Mouse (Mus musculus): ENCODE data around the gene Lss. TPM values are rescaled to one million over a fixed set of nuclear protein-coding genes. Genes with fewer than 3 reads are reported as not detected.

The Lss gene
- polyA plus RNA-seq, 1 experiment from 2014 or later: 76.9 TPM

- H3K4me2 ChIP-seq (ENCODE audit: low read depth, low read length): no peak overlapping the region
- 84% methylated on average over 5 of the region's 5 CpGs for WGBS
- H3K4me1 ChIP-seq (ENCODE audit: control insufficient read depth, insufficient read depth, low read length): no peaks in the 10 kb centered on the region; the same call in 1 of the 2 replicates
- peaks cover 39% of the 10 kb centered on the region for H3K36me3 ChIP-seq (ENCODE audit: control insufficient read depth, insufficient read depth, low read length)
- no peak overlapping the region for H3K27ac ChIP-seq (ENCODE audit: low read length)
- no peaks in the 10 kb centered on the region for H3K9me3 ChIP-seq (ENCODE audit: control insufficient read depth, low read length)
- no peaks in the 10 kb centered on the region for H3K27me3 ChIP-seq (replicated peaks; ENCODE audit: control insufficient read depth, insufficient read depth, low read length)
- ATAC-seq: no peak; the same call in 1 of the 2 replicates
- H3K4me3 ChIP-seq (ENCODE audit: low read length): no peak overlapping the region
- no peak overlapping the region for H3K9ac ChIP-seq (ENCODE audit: low read depth, low read length)
Measured at GRCm38 (mm10) chr10:76550458-76550857, 19.1 kb downstream of the Lss start.

GRCm38 (mm10) chr10:76551556-76551955 lies 20.2 kb downstream of the Lss start:
- Histone ChIP-seq H3K27ac (ENCODE audit: low read length) (no peak overlapping the region), H3K4me1 (ENCODE audit: control insufficient read depth, insufficient read depth, low read length) (no peaks in the 10 kb centered on the region; the same call in 1 of the 2 replicates), H3K4me3 (ENCODE audit: low read length) (no peak overlapping the region), H3K9me3 (ENCODE audit: control insufficient read depth, low read length) (no peaks in the 10 kb centered on the region), H3K4me2 (ENCODE audit: low read depth, low read length) (no peak overlapping the region), H3K36me3 (ENCODE audit: control insufficient read depth, insufficient read depth, low read length) (peaks cover 39% of the 10 kb centered on the region), H3K27me3 (replicated peaks; ENCODE audit: control insufficient read depth, insufficient read depth, low read length) (no peaks in the 10 kb centered on the region), H3K9ac (ENCODE audit: low read depth, low read length) (no peak overlapping the region)
- 80% methylated on average over 3 of the region's 3 CpGs for WGBS
- ATAC-seq: no peak

- Histone ChIP-seq H3K9ac (ENCODE audit: low read depth, low read length) (no peak overlapping the region), H3K27me3 (replicated peaks; ENCODE audit: control insufficient read depth, insufficient read depth, low read length) (no peaks in the 10 kb centered on the region), H3K27ac (ENCODE audit: low read length) (no peak overlapping the region), H3K4me2 (ENCODE audit: low read depth, low read length) (no peak overlapping the region), H3K4me3 (ENCODE audit: low read length) (no peak overlapping the region), H3K4me1 (ENCODE audit: control insufficient read depth, insufficient read depth, low read length) (no peaks in the 10 kb centered on the region), H3K9me3 (ENCODE audit: control insufficient read depth, low read length) (no peaks in the 10 kb centered on the region), H3K36me3 (ENCODE audit: control insufficient read depth, insufficient read depth, low read length) (peaks cover 28% of the 10 kb centered on the region)
- WGBS: 92% methylated on average over 5 of the region's 5 CpGs
- no peak for ATAC-seq
Measured at GRCm38 (mm10) chr10:76554061-76554460, 22.7 kb downstream of the Lss start.

GRCm38 (mm10) chr10:76561972-76562371 lies 30.6 kb downstream of the Lss start, which contains the start of gene Spatc1l:
Spatc1l (plus strand) TSS chr10:76562272.
- ATAC-seq: no peak
- no peak within 1 kb of the TSS for H3K4me3 ChIP-seq (ENCODE audit: low read length)
- H3K4me1 ChIP-seq (ENCODE audit: control insufficient read depth, insufficient read depth, low read length): no peaks in the 10 kb centered on the region
- H3K27ac ChIP-seq (ENCODE audit: low read length): no peak within 1 kb of the TSS
- H3K9ac ChIP-seq (ENCODE audit: low read depth, low read length): no peak within 1 kb of the TSS
- H3K9me3 ChIP-seq (ENCODE audit: control insufficient read depth, low read length): no peaks in the 10 kb centered on the region
- H3K4me2 ChIP-seq (ENCODE audit: low read depth, low read length): no peak within 1 kb of the TSS
- H3K36me3 ChIP-seq (ENCODE audit: control insufficient read depth, insufficient read depth, low read length): no peaks in the 10 kb centered on the region
- 87% methylated on average over 10 of the region's 10 CpGs for WGBS
- no peaks in the 10 kb centered on the region for H3K27me3 ChIP-seq (replicated peaks; ENCODE audit: control insufficient read depth, insufficient read depth, low read length)

- Histone ChIP-seq H3K9ac (ENCODE audit: low read depth, low read length) (no peak overlapping the region), H3K4me3 (ENCODE audit: low read length) (no peak overlapping the region), H3K4me2 (ENCODE audit: low read depth, low read length) (no peak overlapping the region), H3K27me3 (replicated peaks; ENCODE audit: control insufficient read depth, insufficient read depth, low read length) (no peaks in the 10 kb centered on the region), H3K36me3 (ENCODE audit: control insufficient read depth, insufficient read depth, low read length) (no peaks in the 10 kb centered on the region), H3K4me1 (ENCODE audit: control insufficient read depth, insufficient read depth, low read length) (no peaks in the 10 kb centered on the region), H3K27ac (ENCODE audit: low read length) (no peak overlapping the region), H3K9me3 (ENCODE audit: control insufficient read depth, low read length) (no peaks in the 10 kb centered on the region)
- no peak for ATAC-seq
- 85% methylated on average over 22 of the region's 22 CpGs for WGBS
Measured at GRCm38 (mm10) chr10:76569996-76570685, 38.8 kb downstream of the Lss start.

GRCm38 (mm10) chr10:76571070-76571469 lies 39.7 kb downstream of the Lss start:
- 61% methylated on average over 2 of the region's 2 CpGs for WGBS
- no peak overlapping the region for H3K27ac ChIP-seq (ENCODE audit: low read length)
- H3K4me3 ChIP-seq (ENCODE audit: low read length): no peak overlapping the region
- no peak overlapping the region for H3K9ac ChIP-seq (ENCODE audit: low read depth, low read length)
- ATAC-seq: no peak
- H3K9me3 ChIP-seq (ENCODE audit: control insufficient read depth, low read length): no peaks in the 10 kb centered on the region
- H3K4me2 ChIP-seq (ENCODE audit: low read depth, low read length): no peak overlapping the region
- H3K4me1 ChIP-seq (ENCODE audit: control insufficient read depth, insufficient read depth, low read length): no peaks in the 10 kb centered on the region
- H3K27me3 ChIP-seq (replicated peaks; ENCODE audit: control insufficient read depth, insufficient read depth, low read length): no peaks in the 10 kb centered on the region
- no peaks in the 10 kb centered on the region for H3K36me3 ChIP-seq (ENCODE audit: control insufficient read depth, insufficient read depth, low read length)

- Histone ChIP-seq H3K9ac (ENCODE audit: low read depth, low read length) (no peak overlapping the region), H3K36me3 (ENCODE audit: control insufficient read depth, insufficient read depth, low read length) (no peaks in the 10 kb centered on the region), H3K4me3 (ENCODE audit: low read length) (no peak overlapping the region), H3K4me1 (ENCODE audit: control insufficient read depth, insufficient read depth, low read length) (no peaks in the 10 kb centered on the region), H3K4me2 (ENCODE audit: low read depth, low read length) (no peak overlapping the region), H3K27me3 (replicated peaks; ENCODE audit: control insufficient read depth, insufficient read depth, low read length) (no peaks in the 10 kb centered on the region), H3K27ac (ENCODE audit: low read length) (no peak overlapping the region), H3K9me3 (ENCODE audit: control insufficient read depth, low read length) (no peaks in the 10 kb centered on the region)
- WGBS: 79% methylated on average over 3 of the region's 3 CpGs
- ATAC-seq: no peak
Measured at GRCm38 (mm10) chr10:76572151-76572550, 40.8 kb downstream of the Lss start.

- Histone ChIP-seq H3K27ac (ENCODE audit: low read length) (no peak within 1 kb of the TSS), H3K4me3 (ENCODE audit: low read length) (no peak within 1 kb of the TSS), H3K9ac (ENCODE audit: low read depth, low read length) (no peak within 1 kb of the TSS), H3K36me3 (ENCODE audit: control insufficient read depth, insufficient read depth, low read length) (no peaks in the 10 kb centered on the region), H3K27me3 (replicated peaks; ENCODE audit: control insufficient read depth, insufficient read depth, low read length) (no peaks in the 10 kb centered on the region), H3K4me1 (ENCODE audit: control insufficient read depth, insufficient read depth, low read length) (no peaks in the 10 kb centered on the region), H3K4me2 (ENCODE audit: low read depth, low read length) (no peak within 1 kb of the TSS), H3K9me3 (ENCODE audit: control insufficient read depth, low read length) (no peaks in the 10 kb centered on the region)
- 58% methylated on average over 3 of the region's 3 CpGs for WGBS
- ATAC-seq: peak; percentile 64; the same call in 1 of the 2 replicates
Measured at GRCm38 (mm10) chr10:76575374-76575773, 44.0 kb downstream of the Lss start, which contains the start of gene Ftcd. Ftcd (plus strand) TSS chr10:76575648.

GRCm38 (mm10) chr10:76576920-76577319 lies 45.5 kb downstream of the Lss start:
- Histone ChIP-seq H3K9me3 (ENCODE audit: control insufficient read depth, low read length) (no peaks in the 10 kb centered on the region), H3K4me3 (ENCODE audit: low read length) (no peak overlapping the region), H3K4me2 (ENCODE audit: low read depth, low read length) (no peak overlapping the region), H3K9ac (ENCODE audit: low read depth, low read length) (no peak overlapping the region), H3K27me3 (replicated peaks; ENCODE audit: control insufficient read depth, insufficient read depth, low read length) (no peaks in the 10 kb centered on the region), H3K4me1 (ENCODE audit: control insufficient read depth, insufficient read depth, low read length) (no peaks in the 10 kb centered on the region), H3K36me3 (ENCODE audit: control insufficient read depth, insufficient read depth, low read length) (no peaks in the 10 kb centered on the region), H3K27ac (ENCODE audit: low read length) (no peak overlapping the region)
- WGBS: 63% methylated on average over 7 of the region's 7 CpGs
- ATAC-seq: no peak

Measured in intestine, embryonic 16.5 days (tissue).